Mouse (Mus musculus) forebrain, embryonic 10.5 days (tissue): ENCODE measurements around the gene Gpr149. TPM values are rescaled to one million over a fixed set of nuclear protein-coding genes. Genes with fewer than 3 reads are reported as not detected.

Experiments
- DNase-seq: peaks from one replicate; pipeline ENCODE4 v3.0.0-alpha.2; 2017; ENCODE audit warnings: low spot score; ENCODE audit errors: extremely low spot score
- H3K27ac ChIP-seq: fragments of 300-500 bp; sonication (generic); 2 replicates; pipeline ENCODE4 v1.5.1; 2016; ENCODE audit warnings: mild to moderate bottlenecking
- H3K27me3 ChIP-seq: fragments of 300-500 bp; sonication (generic); 2 replicates; pipeline ENCODE4 v1.6.1; 2016; ENCODE audit warnings: mild to moderate bottlenecking; ENCODE audit not compliant: poor library complexity, severe bottlenecking
- H3K36me3 ChIP-seq: fragments of 300-500 bp; sonication (generic); replicated peaks from 2 replicates; pipeline ENCODE4 v1.6.1; 2016; ENCODE audit warnings: mild to moderate bottlenecking, moderate library complexity
- H3K4me1 ChIP-seq: fragments of 300-500 bp; sonication (generic); 2 replicates; pipeline ENCODE4 v1.6.1; 2016
- H3K4me3 ChIP-seq: fragments of 300-500 bp; sonication (generic); 2 replicates; pipeline ENCODE4 v1.5.1; 2016; ENCODE audit warnings: mild to moderate bottlenecking, moderate library complexity
- H3K9me3 ChIP-seq: fragments of 300-500 bp; sonication (generic); 2 replicates; pipeline ENCODE4 v1.6.1; 2016; ENCODE audit warnings: mild to moderate bottlenecking, moderate library complexity
- WGBS: fragments of 180-500 bp; shearing (Covaris S2); methylation state at CpG from one replicate; pipeline ENCODE4 v1.1.7; 2016; 5-methylcytosine and 5-hydroxymethylcytosine counted together
- polyA plus RNA-seq: library from polyadenylated mRNA; unstranded; fragments of >200 nt; fragmentation: Nextera tagmentation; extraction: Ambion mirVana; gene quantifications from 2 replicates; pipeline ENCODE4 v1.2.1, GENCODE M21; 2016

The Gpr149 gene
- polyA plus RNA-seq, 1 experiment from 2014 or later: 0.05 TPM

DNA sequence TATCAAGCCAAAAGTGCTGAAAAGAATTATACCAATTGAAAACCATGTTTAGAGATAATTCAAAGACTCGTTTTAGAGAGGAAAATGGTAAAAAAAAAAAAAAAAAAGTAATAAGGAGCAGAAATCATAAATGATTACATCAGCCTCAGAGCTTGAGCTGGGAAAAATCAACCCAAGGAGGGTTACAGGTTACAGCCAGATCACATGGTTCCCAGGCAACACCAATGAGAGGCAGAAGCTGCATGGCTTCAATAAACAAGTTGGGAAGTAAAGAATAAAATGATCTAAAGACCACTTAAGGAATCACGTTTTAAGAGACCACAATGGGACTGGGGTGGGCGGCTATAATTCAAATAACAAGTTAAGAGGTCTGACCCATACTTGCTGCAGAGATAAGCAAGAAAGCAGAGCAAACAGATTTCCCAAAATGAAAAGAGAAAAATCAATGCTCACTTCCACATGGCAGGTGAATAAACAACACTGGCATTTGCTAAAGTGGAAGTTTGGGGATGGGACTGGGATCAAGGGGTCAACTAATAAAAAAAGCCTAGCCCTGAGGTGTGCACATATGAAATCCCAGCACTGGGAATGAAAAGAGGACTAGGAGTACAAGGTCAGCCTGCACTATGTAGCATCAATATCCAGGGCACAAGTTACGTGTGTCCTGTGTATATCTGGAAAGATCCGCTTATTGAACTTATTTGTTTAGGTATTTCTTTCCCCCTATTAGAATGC, 99.6 kb downstream of the Gpr149 start:
- DNase-seq: no peak
- WGBS: 82% methylated on average over 5 of the region's 5 CpGs
- peaks cover 23% of the 10 kb centered on the region for H3K36me3 ChIP-seq
- no peaks in the 10 kb centered on the region for H3K27me3 ChIP-seq
- H3K27ac ChIP-seq: no peak overlapping the region
- H3K9me3 ChIP-seq: no peaks in the 10 kb centered on the region
- peak overlapping the region; percentile 92 for H3K4me3 ChIP-seq
- peaks cover 16% of the 10 kb centered on the region for H3K4me1 ChIP-seq

DNA sequence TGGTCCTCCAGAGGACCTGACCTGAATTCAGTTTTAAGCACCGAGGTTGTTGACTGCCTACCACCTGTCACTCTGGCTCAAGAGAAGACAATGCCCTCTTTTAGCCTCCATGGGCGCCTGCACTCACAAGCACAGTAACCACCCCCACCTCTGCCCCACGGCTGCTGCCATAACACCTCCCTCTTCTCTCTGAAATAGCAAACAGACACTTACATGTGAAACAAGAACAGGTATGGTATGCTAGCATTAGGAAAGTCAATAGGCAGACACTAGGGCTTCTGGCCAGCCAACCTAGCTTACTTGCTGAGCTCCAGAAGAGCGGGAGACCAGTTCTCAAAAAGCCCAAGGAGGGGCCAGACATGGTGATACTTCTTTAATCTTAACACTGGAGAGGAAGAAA, 105.6 kb downstream of the Gpr149 start:
- no peaks in the 10 kb centered on the region for H3K4me1 ChIP-seq
- no peaks in the 10 kb centered on the region for H3K27me3 ChIP-seq
- 75% methylated on average over 4 of the region's 4 CpGs for WGBS
- no peak for DNase-seq
- no peak overlapping the region for H3K27ac ChIP-seq
- peaks cover 76% of the 10 kb centered on the region for H3K36me3 ChIP-seq
- no peaks in the 10 kb centered on the region for H3K9me3 ChIP-seq
- no peak overlapping the region for H3K4me3 ChIP-seq

DNA sequence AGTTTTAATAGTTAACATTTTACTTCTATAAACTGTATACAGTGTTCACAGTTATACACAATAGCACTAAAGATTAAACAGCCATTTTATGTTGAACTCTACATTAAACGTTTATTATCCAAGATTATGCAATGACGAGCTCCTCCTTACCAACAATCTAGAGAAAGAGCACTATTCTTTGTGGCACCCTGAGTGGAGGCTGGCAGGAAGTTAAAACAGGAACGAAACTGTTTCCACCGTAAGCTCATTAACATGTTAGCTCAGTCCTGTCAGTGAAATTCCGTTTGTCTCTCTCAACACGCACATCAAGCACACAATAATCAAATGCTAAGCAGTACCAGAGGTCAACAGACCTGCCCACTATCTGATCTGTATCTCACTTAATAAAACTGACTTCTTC, 112.4 kb downstream of the Gpr149 start:
- H3K36me3 ChIP-seq: peaks cover 99% of the 10 kb centered on the region
- H3K27ac ChIP-seq: no peak overlapping the region
- H3K27me3 ChIP-seq: no peaks in the 10 kb centered on the region
- no peak for DNase-seq
- H3K4me3 ChIP-seq: no peak overlapping the region
- WGBS: 94% methylated on average over 6 of the region's 6 CpGs
- no peaks in the 10 kb centered on the region for H3K9me3 ChIP-seq
- no peaks in the 10 kb centered on the region for H3K4me1 ChIP-seq

DNA sequence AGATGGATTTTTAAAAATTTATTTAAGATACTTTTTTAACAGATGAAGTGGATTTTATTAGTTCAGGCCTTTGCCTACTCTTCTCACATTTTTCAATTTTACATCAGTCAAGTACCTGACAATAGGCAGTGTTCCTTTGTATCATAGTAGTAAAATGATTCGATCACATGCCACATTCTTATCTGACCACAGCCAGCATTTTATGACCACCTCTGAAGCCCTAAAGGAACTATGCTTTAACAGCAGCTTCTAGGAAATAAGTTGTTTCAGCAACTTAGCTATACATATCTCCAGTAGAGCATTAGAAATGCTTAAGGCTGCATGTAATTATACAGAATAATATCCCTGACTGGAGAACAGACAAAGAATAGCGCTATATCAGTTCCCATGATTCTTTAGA, 120.6 kb downstream of the Gpr149 start:
- no peak for DNase-seq
- Histone ChIP-seq H3K36me3 (peaks cover 100% of the 10 kb centered on the region), H3K27ac (no peak overlapping the region), H3K27me3 (no peaks in the 10 kb centered on the region), H3K9me3 (no peaks in the 10 kb centered on the region), H3K4me3 (no peak overlapping the region), H3K4me1 (no peaks in the 10 kb centered on the region)
- 91% methylated on average over 2 of the region's 2 CpGs for WGBS

Other genes with a start within 250 kb of the Gpr149 start
- 34.8 and 35.0 TPM in 2 replicates for gene Dhx36, start 98.1 kb downstream of the Gpr149 start, polyA plus RNA-seq